Comparison of ENCODE assay signal across 9 mouse cellular contexts in the genomic region with DNA sequence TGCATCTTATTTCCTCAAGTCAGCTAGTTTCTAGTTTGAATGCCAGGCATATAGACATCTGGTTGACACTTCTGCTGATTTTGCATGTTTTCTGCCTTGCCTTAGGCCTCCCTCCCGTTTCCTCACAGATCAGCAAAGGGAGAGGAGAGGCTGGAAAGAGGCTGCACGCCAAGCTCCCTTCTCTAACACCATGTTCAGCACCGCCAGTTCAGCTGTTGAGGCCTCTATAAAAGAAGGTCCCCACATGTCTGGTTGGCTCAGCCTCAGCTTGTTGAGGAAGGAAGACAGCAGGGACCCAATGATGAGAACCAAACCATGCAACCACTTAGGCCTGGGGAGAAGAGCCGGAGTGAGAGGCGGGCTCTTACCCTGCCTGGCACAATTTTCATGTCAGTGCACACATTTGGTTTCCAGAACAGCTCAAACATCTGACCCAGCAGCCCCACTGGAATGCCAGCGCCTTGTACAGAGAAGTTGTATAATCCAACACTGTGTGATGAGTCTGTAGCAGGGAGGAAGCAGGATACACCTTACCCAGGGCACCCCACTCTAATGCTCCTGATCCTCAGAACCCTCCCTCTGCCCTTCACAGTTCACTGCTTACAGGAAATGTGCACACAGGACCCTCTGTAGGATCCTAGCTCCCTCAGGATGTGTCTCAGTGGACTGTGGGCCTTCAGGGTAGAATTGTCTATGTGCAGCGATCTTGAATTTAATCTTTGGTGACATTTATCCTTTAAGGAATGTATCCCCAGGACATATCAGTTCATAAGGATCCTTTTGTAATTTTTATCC.
DNase-seq lines count a peak whose midpoint lies in the region; ATAC-seq and TF ChIP-seq lines count a peak whose summit lies in the region.
"Had no signal": no experiment of that assay in that cellular context is flagged by ENCODE, and none has a peak within 500 bp of the region (broad histone marks: within the 10 kb centered on the region; RNA-seq: fewer than 3 reads in every experiment).

No protein-coding gene starts in this region.

- WGBS in forebrain, embryonic 13.5 days = 72% methylated on average over 7 of the region's 7 CpGs
- 83% methylated on average over 7 of the region's 7 CpGs for WGBS in forebrain, embryonic 10.5 days
- WGBS in lung, adult 2 months = 69% methylated on average over 7 of the region's 7 CpGs
- 63% methylated on average over 7 of the region's 7 CpGs for WGBS in lung, embryonic 14.5 days
- 68% methylated on average over 7 of the region's 7 CpGs for WGBS in stomach, embryonic 16.5 days

- no peak overlapping the region for H3K9ac ChIP-seq in forebrain, embryonic 13.5 days
- H3K9ac ChIP-seq in lung, embryonic 14.5 days = no peak overlapping the region
- H3K9ac ChIP-seq in stomach, embryonic 16.5 days (ENCODE audit: low read length) = no peak overlapping the region
- H3K9ac ChIP-seq: embryonic facial prominence, embryonic 12.5 days had no signal

- H3K4me2 ChIP-seq in forebrain, embryonic 13.5 days = no peak overlapping the region
- H3K4me2 ChIP-seq in lung, embryonic 14.5 days = no peak overlapping the region
- no peak overlapping the region for H3K4me2 ChIP-seq in stomach, embryonic 16.5 days (ENCODE audit: low read depth, low read length)
- H3K4me2 ChIP-seq: embryonic facial prominence, embryonic 12.5 days had no signal

- no peak for TF ChIP-seq POLR2A in lung, adult 2 months (IDR thresholded peaks at IDR 0.05; ENCODE audit: borderline replicate concordance, extremely low read depth, low read depth, low read length)

- no peaks in the 10 kb centered on the region for H3K9me3 ChIP-seq in forebrain, embryonic 13.5 days (replicated peaks)
- no peaks in the 10 kb centered on the region for H3K9me3 ChIP-seq in forebrain, embryonic 10.5 days
- H3K9me3 ChIP-seq in lung, embryonic 14.5 days (ENCODE audit: low read depth, low read length) = no peaks in the 10 kb centered on the region
- H3K9me3 ChIP-seq in stomach, embryonic 16.5 days (replicated peaks; ENCODE audit: control insufficient read depth, low read length) = no peaks in the 10 kb centered on the region
- H3K9me3 ChIP-seq: embryonic facial prominence, embryonic 12.5 days had no signal

- peaks cover 20% of the 10 kb centered on the region for H3K4me1 ChIP-seq in forebrain, embryonic 13.5 days
- H3K4me1 ChIP-seq in forebrain, embryonic 10.5 days = peaks cover 36% of the 10 kb centered on the region
- H3K4me1 ChIP-seq in lung, adult 2 months (ENCODE audit: control insufficient read depth, insufficient read depth, low read length) = peaks cover 6% of the 10 kb centered on the region
- H3K4me1 ChIP-seq in lung, embryonic 14.5 days (ENCODE audit: insufficient read depth) = no peaks in the 10 kb centered on the region
- peaks cover 9% of the 10 kb centered on the region; the same call in 1 of the 2 replicates for H3K4me1 ChIP-seq in stomach, embryonic 16.5 days (ENCODE audit: control insufficient read depth, insufficient read depth, low read length)

- no peak for DNase-seq in forebrain, embryonic 10.5 days (ENCODE audit: extremely low spot score, low spot score)
- peak; percentile 27 to 40 for DNase-seq in lung, adult 18-20 months
- DNase-seq in lung, adult 2 months = no peak
- DNase-seq in lung, embryonic 14.5 days = peak; percentile 67
- DNase-seq in adrenal gland, postnatal 10 days = no peak
- DNase-seq in adrenal gland, adult 2 months = no peak

- peak; percentile 48; the same call in 1 of the 2 replicates for ATAC-seq in forebrain, embryonic 13.5 days
- peak; percentile 74 for ATAC-seq in lung, embryonic 14.5 days (ENCODE audit: insufficient read depth)
- no peak for ATAC-seq in stomach, embryonic 16.5 days (ENCODE audit: insufficient read depth, low FRiP score)

- no peaks in the 10 kb centered on the region for H3K27me3 ChIP-seq in forebrain, embryonic 13.5 days
- H3K27me3 ChIP-seq in forebrain, embryonic 10.5 days (ENCODE audit: poor library complexity, severe bottlenecking) = peaks cover 7% of the 10 kb centered on the region; the same call in 1 of the 2 replicates
- no peaks in the 10 kb centered on the region for H3K27me3 ChIP-seq in lung, embryonic 14.5 days (ENCODE audit: insufficient read depth, low read length)
- H3K27me3 ChIP-seq in stomach, embryonic 16.5 days (ENCODE audit: control insufficient read depth, insufficient read depth, low read length) = no peaks in the 10 kb centered on the region
- H3K27me3 ChIP-seq: embryonic facial prominence, embryonic 12.5 days had no signal

- TF ChIP-seq CTCF in lung, adult 2 months (IDR thresholded peaks at IDR 0.05; ENCODE audit: insufficient read depth, low read length) = no peak
- no peak for TF ChIP-seq CTCF in lung, embryonic 14.5 days (IDR thresholded peaks at IDR 0.05; ENCODE audit: low read depth)

- no peaks in the 10 kb centered on the region for H3K36me3 ChIP-seq in forebrain, embryonic 13.5 days (ENCODE audit: poor library complexity, severe bottlenecking)
- H3K36me3 ChIP-seq in forebrain, embryonic 10.5 days (replicated peaks) = peaks cover 6% of the 10 kb centered on the region
- H3K36me3 ChIP-seq in lung, embryonic 14.5 days (ENCODE audit: insufficient read depth) = peaks cover 9% of the 10 kb centered on the region; the same call in 1 of the 2 replicates
- H3K36me3 ChIP-seq in stomach, embryonic 16.5 days (ENCODE audit: control insufficient read depth, insufficient read depth, low read length) = no peaks in the 10 kb centered on the region

- H3K4me3 ChIP-seq in forebrain, embryonic 13.5 days = no peak overlapping the region
- no peak overlapping the region for H3K4me3 ChIP-seq in forebrain, embryonic 10.5 days
- no peak overlapping the region for H3K4me3 ChIP-seq in lung, adult 2 months (replicated peaks; ENCODE audit: extremely low read depth, low read depth, low read length)
- H3K4me3 ChIP-seq in lung, embryonic 14.5 days (ENCODE audit: low read depth, low read length) = no peak overlapping the region
- H3K4me3 ChIP-seq in stomach, embryonic 16.5 days (replicated peaks; ENCODE audit: low read length) = no peak overlapping the region
- H3K4me3 ChIP-seq: embryonic facial prominence, embryonic 12.5 days had no signal

- H3K27ac ChIP-seq in forebrain, embryonic 13.5 days = peak overlapping the region; percentile 37; the same call in 1 of the 2 replicates
- H3K27ac ChIP-seq in forebrain, embryonic 10.5 days = no peak overlapping the region
- 0 out of 2 replicates have a peak overlapping the region, but pooled peaks have one; percentile 3 for H3K27ac ChIP-seq in lung, embryonic 14.5 days (ENCODE audit: low read depth)
- peak overlapping the region; percentile 50; the same call in 1 of the 2 replicates for H3K27ac ChIP-seq in stomach, embryonic 16.5 days (ENCODE audit: low read length)
- H3K27ac ChIP-seq: embryonic facial prominence, embryonic 12.5 days had no signal

Comparison
In these comparisons a context has a peak if more than half of its experiments do, and no peak if none do; other contexts are left out.
1. DNase-seq: peak in lung, adult 18-20 months (2 of 2) and lung, embryonic 14.5 days (single experiment); none in forebrain, embryonic 10.5 days (single experiment), lung, adult 2 months (single experiment), adrenal gland, postnatal 10 days (single experiment) and adrenal gland, adult 2 months (single experiment).